Mouse (Mus musculus) kidney, adult 18-20 months (tissue): ENCODE measurements around the gene Gpatch2.

ENCODE experiments used
- DNase-seq: peaks from one replicate; pipeline ENCODE4 v3.0.0; 2021

Gene Gpatch2

GRCm38 (mm10) chr1:187376946-187377671 lies 161.8 kb downstream of the Gpatch2 start:
- no peak for DNase-seq

DNA sequence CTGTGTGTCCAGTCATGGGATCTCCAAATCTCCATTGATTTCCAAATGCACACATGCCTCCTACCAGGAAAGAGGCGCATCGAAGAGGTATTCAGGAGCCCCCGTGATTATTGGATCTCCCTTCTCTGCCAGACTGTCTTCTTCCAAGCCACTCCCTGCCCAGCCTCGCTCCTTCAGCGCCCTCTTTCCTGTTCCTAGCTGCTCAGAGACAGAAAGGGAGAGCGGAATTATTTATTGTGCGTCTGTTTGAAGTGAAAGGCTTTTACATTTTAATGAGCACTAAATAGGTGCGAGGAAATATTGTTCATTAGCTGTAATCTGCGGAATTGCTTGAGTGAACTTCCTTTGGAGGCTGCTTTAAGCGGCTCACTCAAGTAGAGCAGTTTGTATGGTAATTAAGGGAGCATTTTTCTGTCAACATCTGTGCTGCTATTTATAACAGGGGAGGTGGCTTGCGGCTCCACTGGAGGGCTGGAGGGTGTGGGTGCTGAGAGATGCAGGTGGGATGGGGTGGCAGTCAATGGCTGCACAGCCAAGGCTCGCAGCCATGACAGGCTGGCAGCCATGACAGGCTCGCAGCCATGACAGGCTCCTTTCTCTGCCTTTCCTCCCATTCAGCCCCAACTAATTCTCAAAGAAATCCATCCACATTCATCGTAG lies 162.7 kb downstream of the Gpatch2 start:
- no peak for DNase-seq

- no peak for DNase-seq
Measured at GRCm38 (mm10) chr1:187389476-187389875, 174.2 kb downstream of the Gpatch2 start.

DNA sequence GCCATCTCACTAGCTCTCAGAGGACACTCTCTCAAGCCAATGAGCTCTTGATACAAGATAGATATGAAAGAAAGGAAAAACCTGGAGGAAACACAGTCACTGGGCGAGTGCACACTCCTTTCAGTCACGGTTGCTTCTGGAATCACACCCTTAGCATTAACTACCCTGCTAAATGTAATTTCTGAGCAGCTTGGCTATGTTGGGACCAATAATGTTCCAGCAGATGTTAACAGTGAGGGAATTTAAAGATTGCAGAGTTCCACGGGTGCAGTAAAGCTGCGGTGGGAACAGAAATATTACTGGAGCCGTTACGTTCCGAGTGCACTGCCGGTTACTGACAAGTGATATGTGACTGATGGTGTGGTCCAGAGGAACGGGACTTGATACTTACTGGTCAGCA lies 185.5 kb downstream of the Gpatch2 start:
- DNase-seq: no peak
